Mouse (Mus musculus) liver, embryonic 11.5 days (tissue): ENCODE results near the gene Dbf4. TPM values are rescaled to one million over a fixed set of nuclear protein-coding genes. Genes with fewer than 3 reads are reported as not detected.

Source experiments
- ATAC-seq: fragments of 200-750 bp; cut with Nextera tagmentation; replicated peaks from 2 replicates; pipeline ENCODE4 v1.8.0; 2017; ENCODE audit warnings: moderate number of reproducible peaks, mild to moderate bottlenecking, moderate TSS enrichment, moderate library complexity; ENCODE audit not compliant: low FRiP score
- DNase-seq: peaks from one replicate; pipeline ENCODE4 v3.0.0-alpha.2; 2017; ENCODE audit warnings: low spot score
- H3K27ac ChIP-seq: fragments of 300-500 bp; sonication (generic); 2 replicates; pipeline ENCODE4 v1.5.1; 2014; ENCODE audit warnings: mild to moderate bottlenecking, low read depth, low read length, control low read depth
- H3K27me3 ChIP-seq: fragments of 300-500 bp; sonication (generic); replicated peaks from 2 replicates; pipeline ENCODE4 v1.6.1; 2014; ENCODE audit warnings: low read length, mixed read lengths; ENCODE audit not compliant: control insufficient read depth, insufficient read depth
- H3K36me3 ChIP-seq: fragments of 300-500 bp; sonication (generic); 2 replicates; pipeline ENCODE4 v1.6.1; 2014; ENCODE audit warnings: mild to moderate bottlenecking, low read length, moderate library complexity, mixed read lengths; ENCODE audit not compliant: control insufficient read depth, insufficient read depth
- H3K4me1 ChIP-seq: fragments of 300-500 bp; sonication (generic); replicated peaks from 2 replicates; pipeline ENCODE4 v1.6.1; 2014; ENCODE audit warnings: low read length, mixed read lengths; ENCODE audit not compliant: control insufficient read depth, insufficient read depth
- H3K4me2 ChIP-seq: fragments of 300-500 bp; sonication (generic); 2 replicates; pipeline ENCODE4 v1.6.1; 2014; ENCODE audit warnings: mild to moderate bottlenecking, control low read depth, moderate library complexity
- H3K4me3 ChIP-seq: fragments of 300-500 bp; sonication (generic); 2 replicates; pipeline ENCODE4 v1.5.1; 2014; ENCODE audit warnings: low read depth, low read length, control low read depth
- H3K9ac ChIP-seq: fragments of 300-500 bp; sonication (generic); 2 replicates; pipeline ENCODE4 v1.6.1; 2014; ENCODE audit warnings: low read depth, low read length, control low read depth
- H3K9me3 ChIP-seq: fragments of 300-500 bp; sonication (generic); 2 replicates; pipeline ENCODE4 v1.6.1; 2016; ENCODE audit warnings: low read length, inconsistent platforms, mixed read lengths; ENCODE audit not compliant: control insufficient read depth
- WGBS: fragments of 180-500 bp; shearing (Covaris S2); extraction: QIAGEN DNeasy Blood & Tissue Kit; methylation state at CpG from one replicate; pipeline ENCODE4 v1.1.7; 2014; 5-methylcytosine and 5-hydroxymethylcytosine counted together
- polyA plus RNA-seq: library from polyadenylated mRNA; unstranded; fragments of >200 nt; fragmentation: Nextera tagmentation; extraction: Ambion mirVana; gene quantifications from 2 replicates; pipeline ENCODE4 v1.2.1, GENCODE M21; 2014

Dbf4 gene
- polyA plus RNA-seq, 1 experiment from 2014 or later = 67.1 TPM

DNA sequence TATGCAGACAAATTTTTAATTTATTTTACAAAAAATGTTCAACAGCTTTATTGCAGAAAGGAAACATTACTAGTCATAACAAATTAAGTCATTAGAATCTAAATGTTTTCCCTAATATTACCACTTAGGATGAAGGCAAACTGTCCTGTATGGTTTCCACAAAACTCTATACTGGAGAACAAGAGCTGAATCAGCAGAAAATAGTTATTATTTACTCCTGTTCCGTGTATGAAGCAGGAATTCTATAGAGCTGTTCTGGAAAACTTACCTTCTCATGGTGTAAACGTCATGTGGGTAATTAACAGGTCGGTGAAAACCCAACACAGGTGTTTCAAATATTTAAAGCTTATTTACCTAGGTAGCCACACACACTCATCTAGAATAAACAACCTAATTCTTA is 1.1 kb downstream of the Dbf4 start:
- peak overlapping the region; percentile 68 for H3K4me3 ChIP-seq
- DNase-seq (no peak), ATAC-seq (no peak)
- peak overlapping the region; percentile 87 for H3K9ac ChIP-seq
- H3K27ac ChIP-seq = no peak overlapping the region
- H3K4me1 ChIP-seq = peaks cover 6% of the 10 kb centered on the region
- WGBS = 14% methylated on average over 3 of the region's 3 CpGs
- no peaks in the 10 kb centered on the region for H3K27me3 ChIP-seq
- peak overlapping the region; percentile 78 for H3K4me2 ChIP-seq
- H3K36me3 ChIP-seq = peaks cover 5% of the 10 kb centered on the region; the same call in 1 of the 2 replicates
- H3K9me3 ChIP-seq = no peaks in the 10 kb centered on the region

DNA sequence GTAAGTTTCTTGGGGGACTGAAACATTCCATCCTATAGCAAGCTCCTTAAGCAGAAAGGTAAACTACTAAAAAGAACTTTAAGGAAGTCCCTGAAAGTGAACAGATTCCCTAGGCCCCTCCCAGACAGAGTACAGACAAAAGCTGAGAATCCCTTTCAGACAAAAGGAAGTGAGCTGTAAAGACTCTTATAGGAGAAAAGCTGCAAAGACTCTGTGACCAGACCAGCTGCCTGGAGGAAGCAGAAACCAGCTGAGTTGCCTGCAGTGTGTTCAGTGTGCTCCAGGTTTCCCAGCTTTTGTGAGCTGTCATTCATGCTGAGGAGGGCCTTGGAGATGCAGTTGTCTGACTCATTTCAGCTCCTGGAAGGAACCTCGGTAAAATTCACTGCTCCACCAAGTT is 5.1 kb downstream of the Dbf4 start:
- Histone ChIP-seq H3K4me3 (no peak overlapping the region), H3K9ac (no peak overlapping the region), H3K27ac (no peak overlapping the region), H3K36me3 (peaks cover 8% of the 10 kb centered on the region; the same call in 1 of the 2 replicates), H3K4me2 (no peak overlapping the region), H3K27me3 (no peaks in the 10 kb centered on the region), H3K9me3 (no peaks in the 10 kb centered on the region), H3K4me1 (no peaks in the 10 kb centered on the region; the same call in 1 of the 2 replicates)
- ATAC-seq = no peak
- no peak for DNase-seq
- 46% methylated on average over 1 of the region's 1 CpGs for WGBS

DNA sequence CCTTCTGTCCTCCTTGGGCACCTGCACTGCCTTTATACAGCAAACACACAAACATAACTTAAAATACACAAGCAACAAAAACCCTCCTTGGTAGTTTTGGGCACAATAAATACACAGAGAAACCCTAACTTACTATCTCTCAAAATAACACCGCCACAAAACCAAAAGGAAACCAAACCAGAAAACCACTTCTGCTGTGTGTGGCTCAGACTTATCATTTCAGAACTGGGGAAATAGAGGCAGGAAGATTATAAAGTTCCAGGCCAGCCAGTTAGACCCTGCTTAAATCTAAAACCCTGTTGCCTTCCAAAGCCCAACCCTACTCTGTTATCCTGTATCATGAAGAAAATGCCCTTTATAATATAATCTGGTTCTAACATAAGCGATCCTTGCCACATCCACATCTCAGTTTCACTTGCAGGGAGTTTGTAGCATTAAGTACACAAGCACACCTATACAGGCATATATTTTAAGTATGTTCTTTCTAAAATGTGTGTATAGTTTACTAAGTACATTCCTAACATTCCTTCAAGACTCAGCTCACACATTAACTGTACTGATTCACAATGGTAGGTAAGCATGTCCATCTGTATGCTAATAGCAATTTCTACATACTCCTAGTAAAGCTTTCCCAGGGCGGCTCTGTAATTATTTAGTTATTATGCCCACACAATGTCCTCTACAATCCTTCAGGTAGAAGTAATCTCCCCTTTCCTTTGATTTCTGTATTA is 5.7 kb downstream of the Dbf4 start:
- ATAC-seq (no peak), DNase-seq (no peak)
- Histone ChIP-seq H3K4me1 (no peaks in the 10 kb centered on the region; the same call in 1 of the 2 replicates), H3K9ac (no peak overlapping the region), H3K27me3 (no peaks in the 10 kb centered on the region), H3K4me3 (no peak overlapping the region), H3K4me2 (no peak overlapping the region), H3K9me3 (no peaks in the 10 kb centered on the region), H3K27ac (no peak overlapping the region), H3K36me3 (peaks cover 10% of the 10 kb centered on the region; the same call in 1 of the 2 replicates)
- WGBS = 89% methylated on average over 3 of the region's 3 CpGs

DNA sequence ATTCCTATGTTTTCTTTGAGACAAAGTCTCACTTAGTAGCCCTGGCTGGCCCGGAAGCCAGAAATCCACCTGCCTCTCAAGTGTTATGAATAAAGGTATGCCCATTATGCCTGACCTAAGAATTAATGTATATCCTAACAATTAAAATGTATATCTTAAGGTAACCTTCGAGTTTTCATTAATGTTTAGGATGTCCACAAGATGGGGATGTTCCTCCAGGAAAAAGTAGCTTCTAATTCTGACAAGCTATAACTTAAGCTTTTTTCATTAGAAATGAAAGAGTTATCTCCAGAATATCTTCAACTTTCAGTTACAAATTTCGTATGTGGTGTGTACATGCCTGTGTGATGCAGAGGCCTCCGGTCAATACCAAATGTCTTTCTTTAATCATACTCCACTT is 13.8 kb downstream of the Dbf4 start:
- Histone ChIP-seq H3K36me3 (peaks cover 18% of the 10 kb centered on the region), H3K4me3 (no peak overlapping the region), H3K27ac (no peak overlapping the region), H3K9ac (no peak overlapping the region), H3K27me3 (no peaks in the 10 kb centered on the region), H3K9me3 (no peaks in the 10 kb centered on the region), H3K4me2 (no peak overlapping the region), H3K4me1 (no peaks in the 10 kb centered on the region)
- no peak for ATAC-seq
- WGBS = 87% methylated on average over 4 of the region's 4 CpGs
- DNase-seq = no peak

DNA sequence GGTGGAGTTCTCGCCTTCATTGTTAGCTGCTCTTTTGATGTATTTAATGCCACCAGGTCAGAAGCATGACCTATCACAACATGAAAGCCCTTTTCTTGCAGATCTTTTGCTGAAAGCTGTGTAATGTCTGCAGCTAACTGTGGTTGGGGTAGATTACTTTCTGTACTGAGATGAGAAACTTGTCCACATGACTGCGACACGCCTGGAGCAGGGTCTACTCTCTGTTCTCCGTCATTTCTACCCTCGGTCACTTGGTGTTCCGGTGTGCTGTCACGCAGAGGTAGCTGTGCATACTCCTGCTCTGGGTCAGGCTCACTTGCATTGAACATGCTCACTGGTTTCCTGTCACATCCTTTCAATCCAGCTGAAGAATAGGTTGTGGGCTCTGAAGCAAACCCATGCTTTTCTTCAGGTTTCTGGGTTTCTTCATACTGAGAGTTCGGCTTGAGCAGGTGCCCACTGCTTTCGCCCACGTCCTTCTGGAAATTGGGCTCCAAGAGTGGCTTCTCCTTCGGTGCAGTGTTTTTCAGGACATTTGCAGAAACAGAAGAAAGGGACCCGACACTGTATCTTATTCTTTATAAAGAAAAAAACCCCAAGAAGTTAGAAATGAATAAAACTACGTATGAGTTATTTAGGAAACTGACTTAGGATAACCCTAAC is 24.8 kb downstream of the Dbf4 start:
- no peak for ATAC-seq
- no peak overlapping the region for H3K4me2 ChIP-seq
- WGBS = 94% methylated on average over 13 of the region's 13 CpGs
- DNase-seq = no peak
- no peaks in the 10 kb centered on the region for H3K9me3 ChIP-seq
- H3K27ac ChIP-seq = no peak overlapping the region
- no peak overlapping the region for H3K9ac ChIP-seq
- H3K36me3 ChIP-seq = peaks cover 16% of the 10 kb centered on the region
- no peak overlapping the region for H3K4me3 ChIP-seq
- no peaks in the 10 kb centered on the region for H3K4me1 ChIP-seq
- no peaks in the 10 kb centered on the region for H3K27me3 ChIP-seq

DNA sequence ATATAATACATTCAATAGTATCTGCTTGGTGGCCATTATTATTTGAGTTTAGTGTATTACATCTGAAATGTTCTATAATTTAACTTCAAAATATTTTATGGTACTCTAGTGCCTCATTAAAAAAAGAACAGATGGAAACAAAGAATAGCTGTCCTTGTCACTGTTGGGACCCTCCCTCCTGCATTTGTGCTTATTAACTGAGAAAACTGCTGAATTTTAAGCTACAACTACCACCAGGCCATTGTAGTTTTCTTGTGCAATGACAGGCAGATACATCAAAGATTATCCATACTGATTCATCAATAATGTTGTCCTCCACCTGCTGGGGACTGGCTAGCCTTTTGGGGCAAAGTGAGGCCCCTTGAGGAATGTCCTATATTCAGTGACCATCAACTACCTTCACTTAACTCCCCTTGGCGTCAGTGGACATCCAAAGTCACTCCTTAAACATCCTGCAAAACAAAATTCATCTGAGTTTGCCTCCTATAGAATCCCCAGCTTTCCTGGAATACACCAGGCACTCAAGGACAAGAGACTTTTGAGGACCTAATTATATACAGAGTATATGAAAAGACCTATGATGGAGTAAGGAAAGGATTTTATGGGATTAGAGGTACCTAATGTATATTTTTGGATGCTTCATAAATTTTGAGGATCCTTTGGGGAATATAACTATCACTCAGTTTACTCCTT is 28.5 kb downstream of the Dbf4 start:
- Histone ChIP-seq H3K4me2 (no peak overlapping the region), H3K27me3 (no peaks in the 10 kb centered on the region), H3K9me3 (no peaks in the 10 kb centered on the region), H3K36me3 (peaks cover 12% of the 10 kb centered on the region), H3K4me1 (no peaks in the 10 kb centered on the region), H3K27ac (no peak overlapping the region), H3K9ac (no peak overlapping the region), H3K4me3 (no peak overlapping the region)
- ATAC-seq = no peak
- WGBS = 71% methylated on average over 1 of the region's 1 CpGs
- no peak for DNase-seq

DNA sequence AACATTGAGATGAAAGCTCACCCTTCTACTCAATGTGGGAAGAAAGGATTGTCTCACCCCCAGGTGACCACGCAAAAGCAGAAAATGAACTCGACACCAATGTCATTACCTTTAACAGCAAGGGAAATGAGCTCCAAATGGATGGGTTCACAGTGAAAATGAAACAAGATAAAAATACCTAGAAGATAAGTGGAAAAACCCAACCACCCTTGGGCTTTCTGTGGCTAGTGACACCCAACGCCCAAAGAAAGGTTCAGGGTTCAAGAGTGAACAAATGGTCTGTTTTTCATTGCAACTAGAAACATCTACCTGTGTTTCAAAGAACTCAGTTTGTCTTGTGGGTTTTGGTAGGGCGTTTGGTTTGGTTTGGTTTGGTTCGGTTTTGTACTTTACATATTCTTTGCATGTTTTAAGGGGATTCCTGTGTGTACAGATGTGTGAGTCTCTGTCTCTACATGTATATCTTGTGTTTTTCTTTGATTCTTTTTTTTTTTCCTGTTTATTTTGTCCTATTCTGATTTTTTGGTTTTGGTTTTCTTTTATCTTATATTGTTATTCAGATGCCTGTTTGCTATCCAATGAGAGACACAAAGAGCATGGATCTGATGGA is 48.1 kb downstream of the Dbf4 start:
- DNase-seq (no peak), ATAC-seq (no peak)
- 72% methylated on average over 5 of the region's 5 CpGs for WGBS
- H3K27me3 ChIP-seq = peaks cover 3% of the 10 kb centered on the region; the same call in 1 of the 2 replicates
- H3K36me3 ChIP-seq = no peaks in the 10 kb centered on the region
- no peak overlapping the region for H3K4me3 ChIP-seq
- no peak overlapping the region for H3K9ac ChIP-seq
- no peaks in the 10 kb centered on the region for H3K4me1 ChIP-seq
- no peak overlapping the region for H3K4me2 ChIP-seq
- no peaks in the 10 kb centered on the region for H3K9me3 ChIP-seq
- H3K27ac ChIP-seq = no peak overlapping the region

DNA sequence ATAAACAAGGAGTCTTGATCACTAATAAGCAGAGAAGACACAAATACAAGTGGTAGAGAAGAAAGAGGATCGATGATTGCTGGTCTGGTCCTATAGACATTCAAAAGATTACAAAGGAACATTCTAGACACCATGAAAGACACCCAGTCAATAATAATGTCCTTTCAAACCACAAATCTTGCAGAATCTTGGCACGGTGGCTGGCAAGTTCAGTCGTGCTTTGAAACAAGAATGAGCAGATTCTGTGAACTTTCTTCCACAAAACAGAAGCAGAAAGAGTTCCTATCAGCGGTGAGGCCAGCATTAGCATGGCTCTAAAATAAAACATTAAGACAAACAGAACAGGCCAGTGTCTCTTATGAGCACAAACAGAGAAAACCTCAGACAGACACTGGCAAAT is 49.1 kb downstream of the Dbf4 start:
- DNase-seq (no peak), ATAC-seq (no peak)
- Histone ChIP-seq H3K4me2 (no peak overlapping the region), H3K4me3 (no peak overlapping the region), H3K9ac (no peak overlapping the region), H3K27me3 (peaks cover 5% of the 10 kb centered on the region), H3K4me1 (no peaks in the 10 kb centered on the region), H3K27ac (no peak overlapping the region), H3K36me3 (no peaks in the 10 kb centered on the region), H3K9me3 (no peaks in the 10 kb centered on the region)
- 77% methylated on average over 4 of the region's 4 CpGs for WGBS
